Mouse (Mus musculus): ENCODE measurements around the gene Tspan15. TPM values are rescaled to one million over a fixed set of nuclear protein-coding genes. Genes with fewer than 3 reads are reported as not detected.

Gene Tspan15
- total RNA-seq, 4 experiments from 2014 or later: 17.5 to 29.9 (median 21.7) TPM

GRCm38 (mm10) chr10:62225839-62226238, 5.2 kb downstream of the Tspan15 start:
- DNase-seq: no peak

GRCm38 (mm10) chr10:62224231-62224630, 6.8 kb downstream of the Tspan15 start:
- DNase-seq: peak; percentile 41

GRCm38 (mm10) chr10:62222777-62223176, 8.3 kb downstream of the Tspan15 start:
- DNase-seq: no peak

GRCm38 (mm10) chr10:62221647-62222046, 9.4 kb downstream of the Tspan15 start:
- no peak for DNase-seq

GRCm38 (mm10) chr10:62220732-62221514, 10.1 kb downstream of the Tspan15 start:
- no peak for DNase-seq

- no peak for DNase-seq
Measured at GRCm38 (mm10) chr10:62218789-62219172, 12.3 kb downstream of the Tspan15 start.

- no peak for DNase-seq
Measured at GRCm38 (mm10) chr10:62218044-62218788, 12.8 kb downstream of the Tspan15 start.

- DNase-seq: no peak
Measured at GRCm38 (mm10) chr10:62217196-62217595, 13.9 kb downstream of the Tspan15 start.

- DNase-seq: no peak
Measured at GRCm38 (mm10) chr10:62216595-62216994, 14.5 kb downstream of the Tspan15 start.

- DNase-seq: no peak
Measured at GRCm38 (mm10) chr10:62215633-62216032, 15.4 kb downstream of the Tspan15 start.

- DNase-seq: no peak
Measured at GRCm38 (mm10) chr10:62215169-62215616, 15.9 kb downstream of the Tspan15 start.

GRCm38 (mm10) chr10:62211310-62211709, 19.7 kb downstream of the Tspan15 start:
- DNase-seq: peak; percentile 66

GRCm38 (mm10) chr10:62208241-62208896, 22.7 kb downstream of the Tspan15 start:
- DNase-seq: no peak

GRCm38 (mm10) chr10:62202574-62202973, 28.5 kb downstream of the Tspan15 start:
- DNase-seq: no peak

- no peak for DNase-seq
Measured at GRCm38 (mm10) chr10:62198891-62199290, 32.2 kb downstream of the Tspan15 start.

- DNase-seq: no peak
Measured at GRCm38 (mm10) chr10:62197403-62197802, 33.6 kb downstream of the Tspan15 start.

- no peak for DNase-seq
Measured at GRCm38 (mm10) chr10:62195376-62195775, 35.7 kb downstream of the Tspan15 start.

- DNase-seq: no peak
Measured at GRCm38 (mm10) chr10:62194946-62195345, 36.1 kb downstream of the Tspan15 start.

- DNase-seq: no peak
Measured at GRCm38 (mm10) chr10:62194461-62194860, 36.6 kb downstream of the Tspan15 start.

GRCm38 (mm10) chr10:62194043-62194442, 37.0 kb downstream of the Tspan15 start:
- no peak for DNase-seq

- DNase-seq: peak; percentile 90
Measured at GRCm38 (mm10) chr10:62192701-62193157, 38.3 kb downstream of the Tspan15 start.

GRCm38 (mm10) chr10:62190821-62191220, 40.2 kb downstream of the Tspan15 start:
- DNase-seq: no peak

GRCm38 (mm10) chr10:62189910-62190309, 41.1 kb downstream of the Tspan15 start:
- no peak for DNase-seq
